Mouse (Mus musculus) forebrain, embryonic 15.5 days (tissue): ENCODE data around the gene Foxp1. TPM values are rescaled to one million over a fixed set of nuclear protein-coding genes. Genes with fewer than 3 reads are reported as not detected.
A peak's percentile ranks its signal among the peaks of the same experiment; 100 is the strongest.

Source experiments
- ATAC-seq: fragments of 200-750 bp; cut with Nextera tagmentation; replicated peaks from 2 replicates; pipeline ENCODE4 v1.8.0; 2017; ENCODE audit warnings: mild to moderate bottlenecking, moderate TSS enrichment, moderate library complexity
- H3K27ac ChIP-seq: fragments of 300-500 bp; sonication (generic); replicated peaks from 2 replicates; pipeline ENCODE4 v1.5.1; 2015; ENCODE audit warnings: mild to moderate bottlenecking, inconsistent platforms
- H3K27me3 ChIP-seq: fragments of 300-500 bp; sonication (generic); 2 replicates; pipeline ENCODE4 v1.6.1; 2015; ENCODE audit warnings: inconsistent platforms
- H3K36me3 ChIP-seq: fragments of 300-500 bp; sonication (generic); 2 replicates; pipeline ENCODE4 v1.6.1; 2015; ENCODE audit warnings: mild to moderate bottlenecking, inconsistent platforms
- H3K4me1 ChIP-seq: fragments of 300-500 bp; sonication (generic); 2 replicates; pipeline ENCODE4 v1.6.1; 2015; ENCODE audit warnings: inconsistent platforms
- H3K4me2 ChIP-seq: fragments of 300-500 bp; sonication (generic); replicated peaks from 2 replicates; pipeline ENCODE4 v1.6.1; 2015; ENCODE audit warnings: mild to moderate bottlenecking, inconsistent platforms
- H3K4me3 ChIP-seq: fragments of 300-500 bp; sonication (generic); 2 replicates; pipeline ENCODE4 v1.5.1; 2015; ENCODE audit warnings: mild to moderate bottlenecking, inconsistent platforms
- H3K9ac ChIP-seq: fragments of 300-500 bp; sonication (generic); replicated peaks from 2 replicates; pipeline ENCODE4 v1.6.1; 2015; ENCODE audit warnings: mild to moderate bottlenecking, inconsistent platforms
- H3K9me3 ChIP-seq: fragments of 300-500 bp; sonication (generic); 2 replicates; pipeline ENCODE4 v1.6.1; 2016; ENCODE audit warnings: inconsistent platforms
- WGBS: fragments of 180-500 bp; shearing (Covaris S2); methylation state at CpG from one replicate; pipeline ENCODE4 v1.1.7; 2015; ENCODE audit warnings: mixed read lengths; 5-methylcytosine and 5-hydroxymethylcytosine counted together
- polyA plus RNA-seq: library from polyadenylated mRNA; unstranded; fragments of >200 nt; fragmentation: Nextera tagmentation; extraction: Ambion mirVana; gene quantifications from 2 replicates; pipeline ENCODE4 v1.2.1, GENCODE M21; 2015

The Foxp1 gene
- polyA plus RNA-seq, 1 experiment from 2014 or later: 102 TPM

DNA sequence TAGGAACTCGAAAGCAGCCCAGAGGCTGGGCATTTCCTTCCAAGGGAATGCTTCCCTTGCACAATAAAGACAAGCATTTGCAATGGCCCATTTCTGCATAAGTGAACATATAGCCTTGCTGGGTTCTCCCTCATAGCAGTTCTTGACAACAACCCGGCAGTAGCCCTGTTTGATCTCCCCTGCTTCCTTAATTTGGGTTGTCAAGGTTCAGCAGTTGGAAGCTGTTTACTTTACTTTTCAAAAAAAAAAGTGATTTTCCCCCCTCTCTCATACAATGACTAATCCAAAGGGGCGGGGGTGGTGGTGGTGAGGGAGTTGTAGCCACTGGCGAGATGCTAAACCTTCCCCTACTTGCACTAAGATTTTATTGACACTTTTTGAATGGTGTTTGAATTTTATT lies 3.5 kb downstream of the Foxp1 start:
- H3K9me3 ChIP-seq: no peaks in the 10 kb centered on the region
- H3K4me3 ChIP-seq: peak overlapping the region; percentile 62; the same call in 1 of the 2 replicates
- H3K4me2 ChIP-seq: peak overlapping the region; percentile 98
- no peaks in the 10 kb centered on the region for H3K27me3 ChIP-seq
- 29% methylated on average over 4 of the region's 4 CpGs for WGBS
- H3K4me1 ChIP-seq: peaks cover 24% of the 10 kb centered on the region
- H3K36me3 ChIP-seq: no peaks in the 10 kb centered on the region
- 0 out of 2 replicates have a peak overlapping the region, but pooled peaks have one; percentile 98 for H3K9ac ChIP-seq
- H3K27ac ChIP-seq: peak overlapping the region; percentile 100; the same call in 1 of the 2 replicates
- no peak for ATAC-seq

DNA sequence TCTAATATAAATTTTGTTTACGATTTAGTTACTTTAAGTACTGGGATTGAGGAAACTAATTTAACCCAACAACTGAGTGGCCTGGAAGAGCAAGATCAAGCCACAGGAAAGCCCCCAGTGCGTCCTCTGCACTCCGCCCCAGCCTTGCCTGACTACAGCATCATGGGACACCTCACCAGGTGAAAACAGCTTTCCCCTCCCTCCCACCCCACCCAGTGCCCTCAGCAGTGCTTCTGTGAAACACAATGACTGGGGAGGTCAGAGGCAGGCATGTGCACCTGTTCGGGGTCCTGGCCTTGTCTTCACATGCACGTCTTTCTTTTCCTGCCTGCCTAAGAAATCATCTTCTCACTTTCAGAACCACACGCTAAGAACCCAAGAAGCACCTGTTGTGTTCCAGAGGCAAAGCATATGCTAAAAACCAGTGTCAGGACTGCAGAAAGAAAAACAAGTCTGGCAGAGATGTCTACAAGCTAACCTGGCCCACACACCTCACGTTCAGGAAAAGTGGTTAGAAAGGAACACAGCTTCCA lies 6.8 kb downstream of the Foxp1 start:
- ATAC-seq: no peak
- 76% methylated on average over 7 of the region's 7 CpGs for WGBS
- H3K4me2 ChIP-seq: no peak overlapping the region
- H3K36me3 ChIP-seq: no peaks in the 10 kb centered on the region
- no peak overlapping the region for H3K9ac ChIP-seq
- H3K4me1 ChIP-seq: peaks cover 16% of the 10 kb centered on the region
- H3K9me3 ChIP-seq: no peaks in the 10 kb centered on the region
- no peak overlapping the region for H3K27ac ChIP-seq
- H3K27me3 ChIP-seq: no peaks in the 10 kb centered on the region
- H3K4me3 ChIP-seq: no peak overlapping the region

DNA sequence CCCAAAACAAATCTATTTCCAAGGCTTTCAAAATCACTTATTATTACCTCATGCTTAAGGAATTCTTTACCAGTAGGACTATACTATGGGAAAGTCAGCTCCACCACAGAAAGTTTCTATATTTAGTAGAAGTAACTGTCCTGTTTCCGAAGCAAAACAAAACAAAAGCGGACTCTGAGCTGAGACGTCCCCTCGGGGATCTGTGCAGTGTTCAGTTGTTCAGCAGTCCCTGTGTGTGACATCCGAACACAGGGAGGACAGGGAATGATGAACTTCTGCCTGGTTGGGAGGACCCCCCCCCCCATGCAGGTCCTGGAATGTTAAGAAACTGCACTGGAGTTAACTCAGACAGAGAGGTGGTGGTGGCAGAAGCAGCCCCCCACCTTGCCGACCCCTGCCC lies 10.7 kb downstream of the Foxp1 start:
- peaks cover 21% of the 10 kb centered on the region for H3K4me1 ChIP-seq

DNA sequence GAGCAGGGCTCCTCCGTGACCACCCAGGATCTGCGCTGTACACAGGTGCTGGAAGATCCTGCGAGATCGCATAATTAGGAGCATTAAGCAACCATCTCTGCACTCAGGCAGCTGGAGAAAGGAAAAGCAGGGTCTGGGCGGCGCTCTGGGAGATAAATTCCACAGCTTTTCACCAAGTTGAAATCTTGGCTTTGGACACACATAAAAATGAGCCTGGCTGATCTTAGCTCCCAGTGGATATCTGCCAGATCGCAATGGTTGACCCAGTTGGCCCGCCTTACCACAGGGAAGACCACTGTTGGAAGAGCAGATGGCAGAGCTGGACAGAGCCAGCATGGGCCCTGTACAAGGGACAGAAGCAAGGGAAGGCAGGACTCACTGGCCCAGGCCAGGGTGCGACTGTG lies 13.3 kb downstream of the Foxp1 start:
- no peaks in the 10 kb centered on the region for H3K27me3 ChIP-seq
- H3K4me2 ChIP-seq: no peak overlapping the region
- no peaks in the 10 kb centered on the region for H3K9me3 ChIP-seq
- 0 out of 2 replicates have a peak overlapping the region, but pooled peaks have one; percentile 15 for H3K27ac ChIP-seq
- H3K36me3 ChIP-seq: no peaks in the 10 kb centered on the region
- no peak overlapping the region for H3K4me3 ChIP-seq
- 55% methylated on average over 9 of the region's 9 CpGs for WGBS
- H3K4me1 ChIP-seq: peaks cover 18% of the 10 kb centered on the region
- ATAC-seq: peak; percentile 71
- no peak overlapping the region for H3K9ac ChIP-seq

More for the DNA sequence above, 10.7 kb downstream of the Foxp1 start:
- no peaks in the 10 kb centered on the region for H3K27me3 ChIP-seq
- H3K4me3 ChIP-seq: no peak overlapping the region
- H3K36me3 ChIP-seq: no peaks in the 10 kb centered on the region
- no peak overlapping the region for H3K4me2 ChIP-seq
- H3K27ac ChIP-seq: no peak overlapping the region
- WGBS: 59% methylated on average over 6 of the region's 6 CpGs
- no peak for ATAC-seq
- no peak overlapping the region for H3K9ac ChIP-seq
- no peaks in the 10 kb centered on the region for H3K9me3 ChIP-seq

DNA sequence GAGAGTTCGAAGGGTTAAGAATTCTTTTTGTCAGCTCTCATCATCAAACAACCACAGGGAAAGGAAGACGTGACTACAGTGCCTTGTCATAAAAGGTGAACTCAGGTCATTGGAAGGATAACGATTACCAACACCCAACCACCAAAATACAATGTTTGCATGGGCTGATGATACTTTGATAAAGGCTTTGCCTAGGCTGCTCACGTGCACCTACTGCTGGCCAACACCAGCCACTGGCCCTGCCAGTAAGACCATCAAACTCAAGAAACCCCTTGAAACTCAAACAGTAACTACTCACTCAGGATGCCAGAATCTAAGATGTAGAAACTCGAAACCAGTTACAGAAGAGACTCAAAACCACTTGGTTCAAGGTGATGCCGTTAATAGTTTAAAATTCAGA lies 15.7 kb downstream of the Foxp1 start:
- H3K4me3 ChIP-seq: no peak overlapping the region
- no peaks in the 10 kb centered on the region for H3K36me3 ChIP-seq
- no peak overlapping the region for H3K9ac ChIP-seq
- H3K4me2 ChIP-seq: no peak overlapping the region
- H3K27ac ChIP-seq: no peak overlapping the region
- H3K27me3 ChIP-seq: no peaks in the 10 kb centered on the region
- peaks cover 18% of the 10 kb centered on the region for H3K4me1 ChIP-seq
- no peak for ATAC-seq
- 86% methylated on average over 6 of the region's 6 CpGs for WGBS
- H3K9me3 ChIP-seq: no peaks in the 10 kb centered on the region

DNA sequence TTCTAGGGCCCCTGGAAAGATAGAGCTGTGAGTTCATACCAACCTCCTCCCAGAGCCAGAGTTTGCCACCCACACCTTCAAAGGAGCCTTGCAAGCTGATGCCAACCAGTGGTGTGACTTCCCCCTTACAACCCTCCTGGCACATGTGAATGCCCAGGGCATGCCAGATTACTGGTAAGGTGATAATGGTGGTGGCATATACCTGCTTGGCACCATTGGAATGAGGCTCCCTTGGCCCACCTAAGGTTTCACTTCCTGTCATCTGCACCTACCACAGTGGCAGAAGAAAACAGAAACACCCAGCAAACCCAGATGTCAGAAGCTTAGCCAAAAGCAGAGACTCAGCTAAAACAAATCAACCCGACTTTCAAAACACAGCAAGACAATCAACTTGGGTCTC lies 18.8 kb downstream of the Foxp1 start:
- WGBS: 89% methylated on average over 1 of the region's 1 CpGs
- H3K4me1 ChIP-seq: no peaks in the 10 kb centered on the region
- no peaks in the 10 kb centered on the region for H3K9me3 ChIP-seq
- no peak overlapping the region for H3K9ac ChIP-seq
- no peaks in the 10 kb centered on the region for H3K27me3 ChIP-seq
- H3K27ac ChIP-seq: no peak overlapping the region
- H3K4me3 ChIP-seq: no peak overlapping the region
- H3K36me3 ChIP-seq: no peaks in the 10 kb centered on the region
- no peak for ATAC-seq
- no peak overlapping the region for H3K4me2 ChIP-seq

DNA sequence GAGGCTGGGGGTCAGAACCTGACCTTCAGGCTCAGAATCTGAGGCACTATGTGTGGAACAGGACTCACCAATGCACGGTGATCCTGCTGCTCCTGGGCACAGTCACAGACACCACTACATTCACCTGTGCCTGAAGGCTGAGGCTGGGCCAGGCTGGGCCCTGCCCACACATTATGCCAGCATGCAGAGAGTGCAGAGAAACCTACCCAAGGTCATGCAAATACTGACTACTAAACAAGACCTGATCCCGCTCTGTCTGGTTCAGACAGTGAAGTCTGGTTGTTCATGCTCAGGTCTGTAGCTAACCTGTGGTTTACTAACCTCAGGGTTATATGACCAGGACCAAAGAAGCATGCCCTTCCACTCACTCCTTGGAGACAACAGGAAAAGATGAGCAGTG lies 19.8 kb downstream of the Foxp1 start:
- Histone ChIP-seq H3K4me1 (no peaks in the 10 kb centered on the region), H3K27ac (no peak overlapping the region), H3K4me3 (no peak overlapping the region), H3K4me2 (no peak overlapping the region), H3K36me3 (no peaks in the 10 kb centered on the region), H3K27me3 (no peaks in the 10 kb centered on the region), H3K9me3 (no peaks in the 10 kb centered on the region), H3K9ac (no peak overlapping the region)
- ATAC-seq: no peak
- WGBS: 90% methylated on average over 2 of the region's 2 CpGs

DNA sequence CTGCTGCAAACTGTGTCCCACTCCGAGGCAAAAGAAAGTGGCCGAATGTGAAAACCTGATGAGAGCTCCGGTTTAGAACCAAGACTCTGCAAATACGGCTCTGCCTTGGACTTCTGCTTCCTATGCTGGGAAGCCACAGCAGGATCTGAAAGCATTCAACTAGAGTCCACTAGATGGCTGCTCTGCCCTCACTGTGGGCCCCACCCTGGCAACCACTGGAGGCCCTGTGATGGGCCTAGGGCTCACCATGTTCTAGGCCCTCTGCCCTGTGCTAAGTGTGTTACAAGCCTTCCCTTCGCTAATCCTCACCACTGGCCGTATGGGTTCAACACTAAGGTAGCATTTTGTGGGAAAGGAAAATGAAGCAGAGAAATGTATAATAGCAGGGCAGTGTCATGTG lies 20.2 kb downstream of the Foxp1 start:
- Histone ChIP-seq H3K27me3 (no peaks in the 10 kb centered on the region), H3K27ac (no peak overlapping the region)
- ATAC-seq: no peak

DNA sequence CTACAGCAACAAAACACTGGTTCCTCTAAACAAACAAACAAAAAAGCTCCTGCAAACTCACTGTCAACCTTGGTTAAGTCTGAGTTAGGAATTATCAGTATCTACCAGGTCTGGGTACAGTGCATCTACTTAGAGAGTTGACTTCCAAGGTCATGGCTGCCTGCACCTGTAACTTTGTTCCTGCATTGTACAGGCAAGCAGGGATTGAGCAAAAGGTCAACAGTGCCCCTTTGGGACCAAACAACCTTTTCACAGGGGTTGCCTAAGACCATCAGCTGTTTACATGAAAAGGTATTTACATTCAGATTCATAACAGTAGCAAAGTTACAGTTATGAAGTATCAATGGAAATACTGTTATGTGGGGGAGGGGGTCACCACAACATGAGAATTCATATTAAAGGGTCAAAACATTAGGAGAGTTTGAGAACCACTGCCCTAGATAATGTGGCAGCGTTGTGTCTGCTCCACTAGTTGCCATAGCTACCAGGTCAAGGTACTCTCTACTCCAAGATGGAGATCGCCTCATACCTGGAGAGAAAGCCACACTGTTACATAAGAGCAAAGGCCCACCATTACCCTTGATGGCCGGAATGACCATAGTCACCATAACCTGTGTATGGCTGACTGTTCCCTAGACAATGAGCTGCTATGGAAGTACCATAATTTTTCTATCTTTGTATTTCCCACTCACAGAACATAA lies 21.8 kb downstream of the Foxp1 start:
- no peak overlapping the region for H3K9ac ChIP-seq
- no peak overlapping the region for H3K4me3 ChIP-seq
- H3K36me3 ChIP-seq: no peaks in the 10 kb centered on the region
- WGBS: 97% methylated on average over 3 of the region's 3 CpGs
- H3K27ac ChIP-seq: no peak overlapping the region
- H3K4me2 ChIP-seq: no peak overlapping the region
- H3K9me3 ChIP-seq: no peaks in the 10 kb centered on the region
- no peak for ATAC-seq
- no peaks in the 10 kb centered on the region for H3K4me1 ChIP-seq
- H3K27me3 ChIP-seq: no peaks in the 10 kb centered on the region

More for the DNA sequence above, 20.2 kb downstream of the Foxp1 start:
- WGBS: 93% methylated on average over 6 of the region's 6 CpGs
- Histone ChIP-seq H3K4me3 (no peak overlapping the region), H3K4me1 (no peaks in the 10 kb centered on the region), H3K9ac (no peak overlapping the region), H3K9me3 (no peaks in the 10 kb centered on the region), H3K4me2 (no peak overlapping the region), H3K36me3 (no peaks in the 10 kb centered on the region)

DNA sequence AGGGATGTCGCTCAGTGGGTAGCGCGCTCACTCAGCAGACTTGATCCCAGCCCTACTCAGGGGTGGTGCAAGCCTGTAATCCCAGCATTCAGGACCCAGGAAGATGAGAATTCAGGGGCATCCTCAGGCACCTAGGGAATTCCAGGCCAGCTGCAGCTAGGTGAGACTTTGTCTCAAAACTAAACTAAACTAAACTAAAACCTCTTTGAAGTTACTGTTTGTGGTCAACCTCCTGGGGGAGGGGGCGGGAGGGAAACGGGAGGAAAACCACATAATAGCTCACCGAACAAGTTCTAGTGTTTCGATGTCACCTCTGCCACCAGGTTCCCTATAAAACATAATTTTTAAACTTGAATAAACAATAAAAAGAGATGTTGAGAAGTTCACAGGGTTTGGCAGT lies 24.4 kb downstream of the Foxp1 start:
- H3K9ac ChIP-seq: no peak overlapping the region
- H3K9me3 ChIP-seq: no peaks in the 10 kb centered on the region
- H3K4me2 ChIP-seq: no peak overlapping the region
- no peak overlapping the region for H3K27ac ChIP-seq
- 86% methylated on average over 7 of the region's 7 CpGs for WGBS
- no peaks in the 10 kb centered on the region for H3K36me3 ChIP-seq
- no peak overlapping the region for H3K4me3 ChIP-seq
- H3K27me3 ChIP-seq: no peaks in the 10 kb centered on the region
- no peak for ATAC-seq
- no peaks in the 10 kb centered on the region for H3K4me1 ChIP-seq

DNA sequence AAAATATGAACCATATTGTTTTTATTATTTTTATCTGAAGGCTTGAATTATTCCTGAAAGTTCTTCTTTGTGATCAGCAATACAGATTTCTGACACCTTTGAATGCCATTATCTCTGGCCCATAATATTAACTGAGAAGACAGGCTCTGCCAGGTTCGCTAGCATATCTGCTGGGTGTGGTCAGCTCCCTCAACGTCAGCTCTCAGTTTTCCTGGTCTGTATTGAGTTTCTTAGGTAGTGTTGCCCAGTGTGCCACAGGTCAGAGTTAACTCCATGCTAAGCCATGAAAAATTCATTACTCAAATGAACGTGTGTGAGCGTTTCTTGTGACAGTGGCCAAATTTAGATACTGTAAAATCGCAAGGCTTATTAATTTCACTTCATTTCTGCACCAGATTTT lies 26.4 kb downstream of the Foxp1 start:
- Histone ChIP-seq H3K9me3 (no peaks in the 10 kb centered on the region), H3K4me3 (no peak overlapping the region), H3K4me1 (no peaks in the 10 kb centered on the region), H3K4me2 (no peak overlapping the region), H3K27me3 (no peaks in the 10 kb centered on the region), H3K9ac (no peak overlapping the region), H3K27ac (no peak overlapping the region), H3K36me3 (no peaks in the 10 kb centered on the region)
- WGBS: 68% methylated on average over 5 of the region's 5 CpGs
- no peak for ATAC-seq

DNA sequence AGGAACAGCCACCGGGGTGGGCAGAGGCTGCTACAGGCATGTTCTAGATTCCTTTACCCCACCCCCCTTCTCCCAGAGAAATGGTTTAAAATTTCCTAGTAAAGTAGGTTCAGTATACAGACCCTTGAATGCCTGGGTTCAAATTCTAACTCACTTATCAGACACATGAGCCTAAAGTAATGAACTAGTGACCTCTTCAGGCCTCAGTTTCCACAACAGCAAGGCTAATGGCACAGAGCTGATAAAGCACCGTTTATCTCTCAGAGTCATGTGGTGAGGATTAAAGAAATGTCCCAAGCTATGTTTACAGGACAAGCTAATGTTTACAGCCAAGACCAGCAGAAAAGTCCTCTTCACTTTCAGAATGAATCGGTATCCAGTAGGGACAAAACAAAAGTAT lies 29.6 kb downstream of the Foxp1 start:
- no peaks in the 10 kb centered on the region for H3K9me3 ChIP-seq
- no peak overlapping the region for H3K9ac ChIP-seq
- H3K4me1 ChIP-seq: no peaks in the 10 kb centered on the region
- no peak for ATAC-seq
- no peaks in the 10 kb centered on the region for H3K27me3 ChIP-seq
- no peaks in the 10 kb centered on the region for H3K36me3 ChIP-seq
- no peak overlapping the region for H3K4me3 ChIP-seq
- H3K27ac ChIP-seq: no peak overlapping the region
- no peak overlapping the region for H3K4me2 ChIP-seq
- WGBS: 39% methylated on average over 3 of the region's 3 CpGs
